Mouse (Mus musculus) C2C12 (cell line): ENCODE results near the gene Trim45. TPM values are rescaled to one million over a fixed set of nuclear protein-coding genes. Genes with fewer than 3 reads are reported as not detected.

Experiments
- H3K27me3 ChIP-seq: one replicate; pipeline ENCODE4 v1.6.1; 2011; ENCODE audit not compliant: control insufficient read depth, insufficient read depth, insufficient read length
- H3K36me3 ChIP-seq: one replicate; pipeline ENCODE4 v1.6.1; 2011; ENCODE audit not compliant: control insufficient read depth, insufficient read depth
- H3K4me3 ChIP-seq: one replicate; pipeline ENCODE4 v1.5.1; 2011; ENCODE audit warnings: mild to moderate bottlenecking, control low read depth; ENCODE audit not compliant: poor library complexity, insufficient read depth, severe bottlenecking
- H3K79me2 ChIP-seq: one replicate; pipeline ENCODE4 v1.6.1; 2011; ENCODE audit not compliant: control insufficient read depth, insufficient read depth
- H3K79me3 ChIP-seq: one replicate; pipeline ENCODE4 v1.6.1; 2011; ENCODE audit warnings: low read depth, control low read depth
- H3ac ChIP-seq: one replicate; pipeline ENCODE3; 2011; ENCODE audit warnings: low read depth; ENCODE audit not compliant: control insufficient read depth, insufficient read length
- CEBPB ChIP-seq: IDR thresholded peaks from one replicate; pipeline ENCODE4 v1.6.1; 2011; ENCODE audit warnings: low read depth, mild to moderate bottlenecking, control low read depth, moderate library complexity
- CTCF ChIP-seq: IDR thresholded peaks from one replicate; pipeline ENCODE4 v1.5.1; 2011; ENCODE audit not compliant: control insufficient read depth, insufficient read depth, insufficient read length
- FOSL1 ChIP-seq: IDR thresholded peaks from one replicate; pipeline ENCODE4 v1.8.0; 2011; ENCODE audit warnings: mild to moderate bottlenecking, low read length; ENCODE audit not compliant: poor library complexity, insufficient read depth, severe bottlenecking
- MAX ChIP-seq: IDR thresholded peaks from one replicate; pipeline ENCODE4 v1.6.1; 2011; ENCODE audit warnings: mild to moderate bottlenecking, control low read depth
- MYOD1 ChIP-seq: IDR thresholded peaks from one replicate; pipeline ENCODE4 v1.6.1; 2011; ENCODE audit warnings: low read depth; ENCODE audit not compliant: control insufficient read depth, insufficient read length
- MYOG ChIP-seq: IDR thresholded peaks from one replicate; pipeline ENCODE4 v1.6.1; 2011; ENCODE audit not compliant: control insufficient read depth, insufficient read length; ENCODE audit errors: extremely low read depth
- USF1 ChIP-seq: IDR thresholded peaks from one replicate; pipeline ENCODE4 v1.6.1; 2011; ENCODE audit warnings: low read depth, mild to moderate bottlenecking, control low read depth, moderate library complexity
- long read RNA-seq, 2 experiments: library from polyadenylated mRNA; unstranded; transcript quantifications; one replicate each; pipeline ENCODE4 v2.0.0; 2019 to 2020
- polyA plus RNA-seq: library from polyadenylated mRNA; unstranded; fragments of >200 nt; fragmentation: generic; extraction: Trizol; gene quantifications from one replicate; pipeline ENCODE4 v1.2.1, GENCODE M21; 2012; ENCODE audit warnings: missing spikeins

Gene Trim45
- 3.6 TPM for polyA plus RNA-seq
- long read RNA-seq, experiment 1, full-length matches to known transcripts = 1 of 2 reads
- long read RNA-seq, experiment 1, partial matches to known transcripts = 1 of 2 reads
- long read RNA-seq, experiment 1, other reads (novel, unspliced or antisense) = 0 of 2 reads
- long read RNA-seq, experiment 2, full-length matches to known transcripts = 2 of 2 reads
- long read RNA-seq, experiment 2, partial matches to known transcripts = 0 of 2 reads
- long read RNA-seq, experiment 2, other reads (novel, unspliced or antisense) = 0 of 2 reads

DNA sequence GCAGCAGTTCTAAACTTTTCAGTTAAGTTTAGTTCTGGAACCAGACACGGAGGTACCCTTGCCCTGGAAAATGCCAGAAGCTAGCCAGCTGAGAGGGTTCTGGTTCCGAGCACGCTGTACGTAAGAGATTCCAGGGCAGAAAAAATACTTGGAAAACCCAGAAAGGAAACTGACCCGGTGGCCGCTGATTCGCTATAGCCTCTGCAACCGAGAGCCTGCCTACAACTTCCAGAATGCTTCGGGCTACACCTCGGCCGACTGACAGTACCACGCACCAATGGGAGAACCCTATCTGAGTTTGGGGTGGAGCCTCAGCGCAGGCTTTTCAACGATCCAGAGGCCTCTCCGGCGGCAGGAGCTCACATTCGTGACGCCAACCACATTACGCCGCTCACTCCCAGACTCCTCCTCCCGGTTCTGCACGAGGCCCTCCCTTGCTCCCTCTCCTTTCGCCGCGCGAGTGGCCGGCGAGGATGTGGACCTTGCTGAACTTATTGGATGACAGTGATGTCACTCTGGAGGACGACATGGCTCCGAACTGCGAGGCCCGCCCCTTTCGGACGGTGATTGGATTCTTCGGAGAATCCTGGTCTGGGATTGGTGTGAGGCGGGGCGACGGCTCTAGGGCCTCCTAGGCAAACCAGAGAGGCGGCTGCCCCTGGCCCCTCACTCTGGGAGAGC lies at the start of gene Trim45:
Gene Trim45, plus strand, starts transcription at position 378 of the 681 bp plus-strand sequence.
- Histone ChIP-seq H3K79me3 (no peaks in the 10 kb centered on the region), H3ac (peak within 1 kb of the TSS; percentile 71), H3K27me3 (no peaks in the 10 kb centered on the region), H3K4me3 (peak within 1 kb of the TSS; percentile 52), H3K36me3 (no peaks in the 10 kb centered on the region), H3K79me2 (no peaks in the 10 kb centered on the region)
- no peak for TF ChIP-seq USF1
- TF ChIP-seq MYOD1 = no peak
- peak; percentile 21 for TF ChIP-seq MAX

DNA sequence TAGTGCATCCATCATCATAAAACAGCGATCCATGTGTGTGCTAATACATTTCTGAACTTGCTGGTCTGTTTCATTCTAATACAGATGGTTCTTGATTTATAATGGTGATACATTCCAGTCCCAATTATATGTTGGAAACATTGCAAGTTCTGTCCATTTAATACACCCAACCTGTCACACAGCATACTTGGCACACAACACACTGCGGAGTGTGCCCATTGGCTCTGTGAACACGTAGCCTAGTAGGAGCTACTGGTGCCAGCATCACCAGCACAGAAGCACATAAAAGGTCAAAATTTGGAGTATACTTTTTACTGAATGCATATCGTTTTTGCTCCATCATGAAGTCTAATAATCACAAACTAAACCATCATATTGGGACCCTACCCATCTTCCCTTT lies 44.9 kb upstream of the Trim45 start:
- Histone ChIP-seq H3K79me2 (no peaks in the 10 kb centered on the region), H3K79me3 (no peaks in the 10 kb centered on the region), H3ac (no peak overlapping the region), H3K4me3 (no peak overlapping the region), H3K27me3 (no peaks in the 10 kb centered on the region), H3K36me3 (no peaks in the 10 kb centered on the region)
- TF ChIP-seq MYOG = no peak
- no peak for TF ChIP-seq CTCF
- TF ChIP-seq FOSL1 = no peak
- no peak for TF ChIP-seq MAX
- TF ChIP-seq MYOD1 = no peak
- no peak for TF ChIP-seq CEBPB
- no peak for TF ChIP-seq USF1

DNA sequence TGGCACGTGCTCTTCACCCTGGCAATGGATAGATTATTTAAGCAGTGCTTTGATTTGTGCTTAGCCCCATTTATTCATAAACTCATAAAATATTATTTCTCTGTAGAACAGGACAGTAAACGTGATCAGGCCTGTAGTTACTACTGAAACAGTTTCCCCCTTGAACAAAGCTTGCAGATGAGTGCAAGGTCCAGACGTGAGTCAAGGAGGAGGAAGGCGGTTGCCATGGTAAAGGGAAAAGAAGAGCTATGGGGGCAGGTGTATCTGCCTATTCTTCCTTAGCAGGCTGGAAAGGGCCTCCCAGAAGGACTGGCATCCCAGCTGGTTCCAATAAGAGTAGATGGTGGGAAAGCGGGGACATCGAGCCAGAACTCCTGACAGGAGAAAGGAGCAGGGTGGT lies 40.6 kb upstream of the Trim45 start:
- Histone ChIP-seq H3K27me3 (no peaks in the 10 kb centered on the region), H3K4me3 (no peak overlapping the region), H3K79me2 (no peaks in the 10 kb centered on the region), H3K36me3 (no peaks in the 10 kb centered on the region), H3ac (no peak overlapping the region), H3K79me3 (no peaks in the 10 kb centered on the region)
- TF ChIP-seq CEBPB (no peak), USF1 (no peak), FOSL1 (no peak), MAX (no peak), CTCF (no peak), MYOG (no peak), MYOD1 (no peak)

DNA sequence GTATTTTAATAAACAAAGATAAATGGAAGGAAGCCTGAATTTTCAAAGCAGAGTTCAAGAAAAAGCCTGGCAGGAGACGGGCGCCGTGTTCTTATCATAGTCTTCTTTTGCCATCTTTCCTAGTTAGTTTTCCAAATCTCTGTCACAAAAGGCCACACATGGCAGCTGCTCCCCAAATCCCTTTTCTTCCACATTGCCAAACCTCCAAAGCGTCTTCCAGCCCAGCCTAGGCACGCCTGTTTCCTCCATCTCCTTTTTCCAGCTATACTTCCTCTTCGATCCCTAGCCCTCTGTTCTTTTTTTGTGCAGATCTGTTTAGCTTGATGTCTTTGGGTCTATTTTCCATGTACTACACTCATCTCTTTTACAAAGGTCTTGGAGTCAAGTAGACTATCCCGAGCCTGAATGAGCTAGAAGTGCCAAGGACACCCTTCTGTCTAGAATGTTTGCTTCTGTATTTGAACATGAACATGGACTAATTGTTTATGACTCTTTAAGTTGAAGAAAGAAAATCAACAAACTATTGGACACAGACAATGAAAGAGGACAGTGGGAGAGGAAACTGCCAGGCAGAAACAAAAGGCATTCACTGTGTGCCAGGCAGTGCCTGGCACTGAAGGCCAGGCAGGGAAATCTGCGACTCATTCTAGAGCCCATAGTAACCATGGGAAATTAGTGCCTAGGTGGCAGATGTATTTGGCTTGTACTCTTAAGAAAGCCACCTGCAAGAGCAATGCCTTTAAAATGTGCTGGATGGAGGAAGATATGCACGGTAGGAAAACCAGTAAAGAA lies 40.0 kb upstream of the Trim45 start:
- no peak overlapping the region for H3K4me3 ChIP-seq
- no peaks in the 10 kb centered on the region for H3K36me3 ChIP-seq
- no peaks in the 10 kb centered on the region for H3K79me2 ChIP-seq
- no peaks in the 10 kb centered on the region for H3K27me3 ChIP-seq
- no peaks in the 10 kb centered on the region for H3K79me3 ChIP-seq
- no peak overlapping the region for H3ac ChIP-seq
- TF ChIP-seq FOSL1 = no peak
- no peak for TF ChIP-seq MYOD1
- no peak for TF ChIP-seq MYOG
- no peak for TF ChIP-seq CTCF

DNA sequence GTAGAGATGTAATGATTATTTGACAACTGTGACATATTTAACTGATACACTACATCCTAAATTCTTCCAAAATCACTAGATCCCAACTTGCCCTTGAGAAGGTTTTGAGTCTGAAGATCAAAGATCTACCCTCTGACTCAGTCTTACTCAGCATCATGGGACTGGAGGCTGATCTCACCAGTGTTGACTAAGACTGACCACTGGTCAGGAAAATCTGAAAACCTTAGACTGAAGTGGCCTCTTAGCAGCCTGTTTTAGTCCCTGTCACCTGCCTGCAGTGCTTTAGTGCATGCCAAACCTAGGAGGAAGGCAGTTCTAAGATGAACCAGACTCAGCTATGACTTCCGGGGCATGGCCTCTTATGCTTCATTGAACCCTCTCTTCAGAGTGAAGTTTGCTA lies 32.8 kb upstream of the Trim45 start:
- no peaks in the 10 kb centered on the region for H3K36me3 ChIP-seq
- no peak overlapping the region for H3K4me3 ChIP-seq
- no peak for TF ChIP-seq CTCF
- peak; percentile 27 for TF ChIP-seq MYOD1
- no peak for TF ChIP-seq USF1
- no peak for TF ChIP-seq CEBPB
- peak; percentile 73 for TF ChIP-seq FOSL1
- no peak for TF ChIP-seq MAX
- no peak for TF ChIP-seq MYOG
- H3K79me2 ChIP-seq = no peaks in the 10 kb centered on the region
- no peak overlapping the region for H3ac ChIP-seq
- H3K79me3 ChIP-seq = no peaks in the 10 kb centered on the region
- H3K27me3 ChIP-seq = no peaks in the 10 kb centered on the region
